Mouse (Mus musculus) stomach, postnatal 0 days (tissue): ENCODE results near the gene Plaa.

Experiments
- CTCF ChIP-seq: IDR thresholded peaks from 2 replicates; pipeline ENCODE4 v1.5.1; 2016; ENCODE audit warnings: antibody characterized with exemption, low read depth, mild to moderate bottlenecking, moderate library complexity
- EP300 ChIP-seq: optimal IDR thresholded peaks from 2 replicates; pipeline ENCODE3; 2016; ENCODE audit warnings: antibody characterized with exemption

- TF ChIP-seq CTCF (no peak), EP300 (no peak)
Measured at GRCm38 (mm10) chr4:94614627-94615006, 11.6 kb upstream of the Plaa start.
